Mouse (Mus musculus): ENCODE measurements around the gene Gcnt4. TPM values are rescaled to one million over a fixed set of nuclear protein-coding genes. Genes with fewer than 3 reads are reported as not detected.

Gcnt4 gene
- polyA plus RNA-seq, 1 experiment from 2014 or later, result 0.34 TPM

- WGBS (ENCODE audit: insufficient replicate concordance), result 50% methylated on average over 8 of the region's 8 CpGs
- Histone ChIP-seq H3K9me3 (replicated peaks; ENCODE audit: control insufficient read depth, low read length) (no peaks in the 10 kb centered on the region), H3K27ac (ENCODE audit: low read depth, low read length) (no peak overlapping the region), H3K4me1 (ENCODE audit: control insufficient read depth, insufficient read depth, low read length) (no peaks in the 10 kb centered on the region), H3K4me3 (ENCODE audit: low read depth, low read length) (no peak overlapping the region), H3K9ac (ENCODE audit: low read depth, low read length) (no peak overlapping the region), H3K36me3 (ENCODE audit: control insufficient read depth, insufficient read depth, low read length) (no peaks in the 10 kb centered on the region), H3K27me3 (ENCODE audit: control insufficient read depth, insufficient read depth, low read length) (no peaks in the 10 kb centered on the region), H3K4me2 (no peak overlapping the region)
- no peak for ATAC-seq (replicated peaks; ENCODE audit: insufficient number of reproducible peaks, low FRiP score, low TSS enrichment)
Measured at GRCm38 (mm10) chr13:96993291-96993989, 69.0 kb downstream of the Gcnt4 start.

- Histone ChIP-seq H3K4me1 (ENCODE audit: control insufficient read depth, insufficient read depth, low read length) (no peaks in the 10 kb centered on the region), H3K9me3 (replicated peaks; ENCODE audit: control insufficient read depth, low read length) (no peaks in the 10 kb centered on the region), H3K4me2 (no peak overlapping the region), H3K27me3 (ENCODE audit: control insufficient read depth, insufficient read depth, low read length) (no peaks in the 10 kb centered on the region), H3K4me3 (ENCODE audit: low read depth, low read length) (no peak overlapping the region), H3K9ac (ENCODE audit: low read depth, low read length) (no peak overlapping the region), H3K36me3 (ENCODE audit: control insufficient read depth, insufficient read depth, low read length) (no peaks in the 10 kb centered on the region), H3K27ac (ENCODE audit: low read depth, low read length) (no peak overlapping the region)
- 41% methylated on average over 5 of the region's 5 CpGs for WGBS (ENCODE audit: insufficient replicate concordance)
- no peak for ATAC-seq (replicated peaks; ENCODE audit: insufficient number of reproducible peaks, low FRiP score, low TSS enrichment)
Measured at GRCm38 (mm10) chr13:96995243-96995642, 70.8 kb downstream of the Gcnt4 start.

- 50% methylated on average over 1 of the region's 1 CpGs for WGBS (ENCODE audit: insufficient replicate concordance)
- Histone ChIP-seq H3K4me3 (ENCODE audit: low read depth, low read length) (no peak overlapping the region), H3K4me2 (no peak overlapping the region), H3K27me3 (ENCODE audit: control insufficient read depth, insufficient read depth, low read length) (no peaks in the 10 kb centered on the region), H3K9ac (ENCODE audit: low read depth, low read length) (no peak overlapping the region), H3K36me3 (ENCODE audit: control insufficient read depth, insufficient read depth, low read length) (no peaks in the 10 kb centered on the region), H3K4me1 (ENCODE audit: control insufficient read depth, insufficient read depth, low read length) (no peaks in the 10 kb centered on the region), H3K27ac (ENCODE audit: low read depth, low read length) (no peak overlapping the region), H3K9me3 (replicated peaks; ENCODE audit: control insufficient read depth, low read length) (no peaks in the 10 kb centered on the region)
- no peak for ATAC-seq (replicated peaks; ENCODE audit: insufficient number of reproducible peaks, low FRiP score, low TSS enrichment)
Measured at GRCm38 (mm10) chr13:96997080-96997479, 72.6 kb downstream of the Gcnt4 start.

Other genes with a start within 250 kb of the Gcnt4 start
- gene Ankrd31, start 176.4 kb upstream of the Gcnt4 start, polyA plus RNA-seq (2014; fragmentation: Nextera tagmentation; extraction: Ambion mirVana), result not detected in 2 replicates
- gene 1700029F12Rik, start 109.7 kb downstream of the Gcnt4 start, polyA plus RNA-seq (2014; fragmentation: Nextera tagmentation; extraction: Ambion mirVana), result not detected in 2 replicates
- 14.2 and 15.0 TPM in 2 replicates for gene Fam169a, start 142.6 kb downstream of the Gcnt4 start, polyA plus RNA-seq (2014; fragmentation: Nextera tagmentation; extraction: Ambion mirVana)
- 3.0 and 3.3 TPM in 2 replicates for gene Gm6169, start 174.5 kb downstream of the Gcnt4 start, polyA plus RNA-seq (2014; fragmentation: Nextera tagmentation; extraction: Ambion mirVana)
- gene Gfm2, start 213.2 kb downstream of the Gcnt4 start, polyA plus RNA-seq (2014; fragmentation: Nextera tagmentation; extraction: Ambion mirVana), result 30.3 and 37.0 TPM in 2 replicates
- 56.5 and 64.5 TPM in 2 replicates for gene Nsa2, start 213.2 kb downstream of the Gcnt4 start, polyA plus RNA-seq (2014; fragmentation: Nextera tagmentation; extraction: Ambion mirVana)

All from heart, embryonic 11.5 days (tissue).